Mouse (Mus musculus) heart, adult 8-10 months (tissue): ENCODE data around the gene C7. TPM values are rescaled to one million over a fixed set of nuclear protein-coding genes. Genes with fewer than 3 reads are reported as not detected.
A peak's percentile ranks its signal among the peaks of the same experiment; 100 is the strongest.

Experiments
- DNase-seq: peaks from one replicate; pipeline ENCODE4 v3.0.0; 2022; ENCODE audit warnings: low spot score
- total RNA-seq, 4 experiments: library from RNA; stranded (reverse); gene quantifications; 2 replicates each; pipeline ENCODE4 v1.2.4; 2022

C7 gene
- total RNA-seq, 4 experiments from 2014 or later, result 0.65 to 5.3 (median 2.5) TPM

DNA sequence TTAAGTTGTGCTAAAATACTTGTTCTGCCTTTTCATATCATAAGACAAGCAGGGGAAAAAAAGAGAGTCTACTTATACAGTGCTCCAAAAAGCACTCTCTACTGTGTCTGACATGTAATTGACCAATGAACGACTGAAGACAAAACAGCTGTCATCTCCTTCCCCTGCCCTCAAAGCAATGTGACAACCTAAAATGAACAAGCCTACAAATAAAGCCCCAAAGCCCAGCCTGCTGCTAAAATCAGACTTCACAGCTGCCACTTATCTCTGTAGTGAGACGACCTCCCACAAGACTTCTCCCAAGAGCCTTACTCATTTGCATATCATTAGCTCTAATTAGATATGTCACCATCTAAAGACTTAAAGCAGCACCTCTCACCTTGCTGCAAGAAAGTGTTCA, 60.6 kb downstream of the C7 start:
- DNase-seq, result no peak

DNA sequence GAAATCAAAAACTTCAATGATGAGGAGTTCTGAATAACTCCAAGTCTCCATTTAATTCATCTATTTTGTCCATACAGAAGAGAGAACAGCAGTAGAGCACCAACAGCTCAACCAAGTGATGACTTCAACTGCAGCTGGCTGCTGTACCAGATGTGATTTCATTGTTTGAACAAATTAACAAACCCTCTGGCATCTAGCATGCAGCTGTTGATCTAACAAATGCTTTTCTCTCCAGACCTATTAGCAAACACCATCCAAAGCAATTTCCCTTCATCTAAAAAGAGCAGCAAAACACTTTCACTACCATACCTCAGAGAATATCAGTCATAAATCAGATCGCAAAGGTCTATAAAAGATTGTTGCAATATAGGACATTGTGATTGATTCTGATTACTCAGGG, 90.2 kb downstream of the C7 start:
- peak; percentile 22 for DNase-seq

Other genes starting within 250 kb of the C7 start
- not detected for gene Mroh2b, start 165.0 kb downstream of the C7 start, total RNA-seq
- 1 to 10 TPM; 8.1 to 9.1 (median 8.7) TPM for gene Card6, start 44.8 kb upstream of the C7 start, total RNA-seq
- 100 to 1,000 TPM; 173 to 245 (median 203) TPM for gene Rpl37, start 52.9 kb upstream of the C7 start, total RNA-seq
- gene Prkaa1, start 80.1 kb upstream of the C7 start, total RNA-seq, result 10 to 100 TPM; 12.1 to 14.4 (median 13.9) TPM
- gene Ttc33, start 121.8 kb upstream of the C7 start, total RNA-seq, result 10 to 100 TPM; 41.9 to 46.4 (median 43.9) TPM
- 1 to 10 TPM; 2.6 to 4.1 (median 3.1) TPM for gene Ptger4, start 180.4 kb upstream of the C7 start, total RNA-seq